8 mouse cellular contexts compared by ENCODE assay signal in genomic region chr5:115238729-115239195, GRCm38 (mm10). TPM values are rescaled to one million over a fixed set of nuclear protein-coding genes. Genes with fewer than 3 reads are reported as not detected.
DNase-seq lines count a peak whose midpoint lies in the region; ATAC-seq and TF ChIP-seq lines count a peak whose summit lies in the region.

No protein-coding gene starts in this region.

- 5% methylated on average over 11 of the region's 11 CpGs for WGBS in kidney, postnatal 0 days
- 7% methylated on average over 11 of the region's 11 CpGs for WGBS in neural tube, embryonic 13.5 days
- 13% methylated on average over 11 of the region's 11 CpGs for WGBS in thymus, adult 2 months

- TF ChIP-seq CTCF in kidney, postnatal 0 days (IDR thresholded peaks at IDR 0.05; ENCODE audit: low read depth): no peak
- no peak for TF ChIP-seq CTCF in thymus, adult 2 months (IDR thresholded peaks at IDR 0.05; ENCODE audit: borderline replicate concordance, control insufficient read depth, extremely low read depth, insufficient read depth, low read length, poor library complexity)

- H3K4me3 ChIP-seq in kidney, postnatal 0 days (replicated peaks; ENCODE audit: low read depth, low read length): peak overlapping the region; percentile 85
- H3K4me3 ChIP-seq in neural tube, embryonic 13.5 days: peak overlapping the region; percentile 77
- no peak overlapping the region for H3K4me3 ChIP-seq in thymus, adult 2 months (ENCODE audit: control insufficient read depth, insufficient read depth, low read length)

- peaks cover 33% of the 10 kb centered on the region for H3K36me3 ChIP-seq in kidney, postnatal 0 days (ENCODE audit: insufficient read depth, low read length)
- peaks cover 42% of the 10 kb centered on the region for H3K36me3 ChIP-seq in neural tube, embryonic 13.5 days
- H3K36me3 ChIP-seq in thymus, adult 2 months (ENCODE audit: control insufficient read depth, insufficient read depth, low read length): peaks cover 36% of the 10 kb centered on the region

- H3K27ac ChIP-seq in kidney, postnatal 0 days: 0 out of 2 replicates have a peak overlapping the region, but pooled peaks have one; percentile 4
- no peak overlapping the region for H3K27ac ChIP-seq in neural tube, embryonic 13.5 days (replicated peaks)
- H3K27ac ChIP-seq in thymus, adult 2 months (ENCODE audit: control insufficient read depth, insufficient read depth, low read length): no peak overlapping the region

- no peak for ATAC-seq in kidney, postnatal 0 days (replicated peaks; ENCODE audit: low FRiP score, low read depth)
- no peak for ATAC-seq in neural tube, embryonic 13.5 days (ENCODE audit: low read depth)

- peaks cover 6% of the 10 kb centered on the region; the same call in 1 of the 2 replicates for H3K4me1 ChIP-seq in kidney, postnatal 0 days (replicated peaks; ENCODE audit: insufficient read depth, low read length)
- peaks cover 23% of the 10 kb centered on the region for H3K4me1 ChIP-seq in neural tube, embryonic 13.5 days (replicated peaks)
- peaks cover 13% of the 10 kb centered on the region for H3K4me1 ChIP-seq in thymus, adult 2 months (replicated peaks; ENCODE audit: control insufficient read depth, insufficient read depth, low read length)

- no peak for TF ChIP-seq POLR2A in thymus, adult 2 months (IDR thresholded peaks at IDR 0.05; ENCODE audit: control insufficient read depth, extremely low read depth, insufficient read depth, low read length, poor library complexity)

- peak overlapping the region; percentile 97 for H3K4me2 ChIP-seq in kidney, postnatal 0 days (ENCODE audit: low read length)
- H3K4me2 ChIP-seq in neural tube, embryonic 13.5 days: peak overlapping the region; percentile 93

- DNase-seq in 3T3-L1 (ENCODE audit: low read depth, low spot score) (peak; percentile 52), MN1 (ENCODE audit: low spot score) (peak; percentile 47)
- DNase-seq in heart, adult 9 months (ENCODE audit: low spot score in 2 of 2): peak; percentile 31 to 32
- DNase-seq in kidney, postnatal 0 days (ENCODE audit: low spot score): peak; percentile 47
- no peak for DNase-seq in testis, postnatal 10 days (ENCODE audit: low spot score)
- DNase-seq in thymus, adult 2 months: no peak
- no peak for DNase-seq in right cerebral cortex, postnatal 4 days

- H3K27me3 ChIP-seq in kidney, postnatal 0 days (ENCODE audit: insufficient read depth, low read length): no peaks in the 10 kb centered on the region
- peaks cover 6% of the 10 kb centered on the region; the same call in 1 of the 2 replicates for H3K27me3 ChIP-seq in neural tube, embryonic 13.5 days
- no peaks in the 10 kb centered on the region; the same call in 1 of the 2 replicates for H3K27me3 ChIP-seq in thymus, adult 2 months (ENCODE audit: control insufficient read depth, insufficient read depth, low read length)

- H3K9ac ChIP-seq in kidney, postnatal 0 days (ENCODE audit: low read depth, low read length): peak overlapping the region; percentile 78
- H3K9ac ChIP-seq in neural tube, embryonic 13.5 days: peak overlapping the region; percentile 83

- H3K9me3 ChIP-seq in kidney, postnatal 0 days (replicated peaks; ENCODE audit: low read length): no peaks in the 10 kb centered on the region
- no peaks in the 10 kb centered on the region for H3K9me3 ChIP-seq in neural tube, embryonic 13.5 days

RNA-seq across cellular contexts. Expression of gene Pop5, which starts 3.1 kb away (rescaled TPM):
- 160 and 161 TPM in 2 replicates for polyA plus RNA-seq in kidney, postnatal 0 days (2015; fragmentation: Nextera tagmentation; extraction: Ambion mirVana)
- 123 and 138 TPM in 2 replicates for polyA plus RNA-seq in neural tube, embryonic 13.5 days (2015; fragmentation: Nextera tagmentation; extraction: Ambion mirVana)
- 166 and 189 TPM in 2 replicates for polyA plus RNA-seq in thymus, adult 2 months (2012; rRNA removed)

RNA-seq across cellular contexts. Expression of gene Rnf10, which starts 33.9 kb away (rescaled TPM):
- 120 and 124 TPM in 2 replicates for polyA plus RNA-seq in kidney, postnatal 0 days (2015; fragmentation: Nextera tagmentation; extraction: Ambion mirVana)
- 185 and 190 TPM in 2 replicates for polyA plus RNA-seq in neural tube, embryonic 13.5 days (2015; fragmentation: Nextera tagmentation; extraction: Ambion mirVana)
- polyA plus RNA-seq in thymus, adult 2 months (2012; rRNA removed): 178 and 224 TPM in 2 replicates

RNA-seq across cellular contexts. Expression of gene Coq5, which starts 40.7 kb away (rescaled TPM):
- 44.7 and 46.6 TPM in 2 replicates for polyA plus RNA-seq in kidney, postnatal 0 days (2015; fragmentation: Nextera tagmentation; extraction: Ambion mirVana)
- polyA plus RNA-seq in neural tube, embryonic 13.5 days (2015; fragmentation: Nextera tagmentation; extraction: Ambion mirVana): 49.9 and 58.7 TPM in 2 replicates
- polyA plus RNA-seq in thymus, adult 2 months (2012; rRNA removed): 11.6 and 12.5 TPM in 2 replicates

RNA-seq across cellular contexts. Expression of gene Cabp1, which starts 44.6 kb away (rescaled TPM):
- polyA plus RNA-seq in kidney, postnatal 0 days (2015; fragmentation: Nextera tagmentation; extraction: Ambion mirVana): 0.87 and 1.2 TPM in 2 replicates
- polyA plus RNA-seq in neural tube, embryonic 13.5 days (2015; fragmentation: Nextera tagmentation; extraction: Ambion mirVana): 24.3 and 27.7 TPM in 2 replicates
- polyA plus RNA-seq in thymus, adult 2 months (2012; rRNA removed): 0.50 and 0.58 TPM in 2 replicates

Comparison
In these comparisons a context has a peak if more than half of its experiments do, and no peak if none do; other contexts are left out.
1. DNase-seq: peak in 3T3-L1 (single experiment), MN1 (single experiment), heart, adult 9 months (2 of 2) and kidney, postnatal 0 days (single experiment); none in testis, postnatal 10 days (single experiment), thymus, adult 2 months (single experiment) and right cerebral cortex, postnatal 4 days (single experiment).